Mouse (Mus musculus) layer of hippocampus, adult 9-10 months (tissue): ENCODE measurements around the gene Zp1.

Experiments
- DNase-seq: peaks from one replicate; pipeline ENCODE4 v3.0.0; 2022; ENCODE audit warnings: low spot score

Gene Zp1

GRCm38 (mm10) chr19:10920532-10920931 lies at the start of gene Zp1:
Gene Zp1 (minus strand): TSS chr19:10920632.
- no peak for DNase-seq

- no peak for DNase-seq
These were observed 48.1 kb upstream of the Zp1 start for GRCm38 (mm10) chr19:10968578-10968977.

GRCm38 (mm10) chr19:10965721-10966120 lies 45.3 kb upstream of the Zp1 start:
- no peak for DNase-seq

GRCm38 (mm10) chr19:10959978-10960346 lies 39.5 kb upstream of the Zp1 start:
- no peak for DNase-seq

- DNase-seq = peak; percentile 63
These were observed 38.9 kb upstream of the Zp1 start for GRCm38 (mm10) chr19:10959085-10959977.

GRCm38 (mm10) chr19:10952021-10952939 lies 31.8 kb upstream of the Zp1 start:
- DNase-seq = no peak

GRCm38 (mm10) chr19:10949558-10949957 lies 29.1 kb upstream of the Zp1 start:
- DNase-seq = no peak

- DNase-seq = peak; percentile 90
These were observed 28.7 kb upstream of the Zp1 start, which contains the start of gene Ccdc86 for GRCm38 (mm10) chr19:10949112-10949511. Gene Ccdc86 (minus strand): TSS chr19:10949266.

GRCm38 (mm10) chr19:10948416-10948815 lies 28.0 kb upstream of the Zp1 start:
- DNase-seq = no peak

- DNase-seq = no peak
These were observed 26.8 kb upstream of the Zp1 start for GRCm38 (mm10) chr19:10947219-10947618.

GRCm38 (mm10) chr19:10946506-10946905 lies 26.1 kb upstream of the Zp1 start:
- DNase-seq = no peak

GRCm38 (mm10) chr19:10943955-10944354 lies 23.5 kb upstream of the Zp1 start:
- DNase-seq = no peak

- no peak for DNase-seq
These were observed 20.5 kb upstream of the Zp1 start for GRCm38 (mm10) chr19:10940801-10941457.

- DNase-seq = no peak
These were observed 19.8 kb upstream of the Zp1 start for GRCm38 (mm10) chr19:10940097-10940800.

- no peak for DNase-seq
These were observed 18.3 kb upstream of the Zp1 start for GRCm38 (mm10) chr19:10938771-10939170.

GRCm38 (mm10) chr19:10937110-10937563 lies 16.7 kb upstream of the Zp1 start, which contains the start of gene Ptgdr2:
Gene Ptgdr2 (plus strand): TSS chr19:10937160.
- DNase-seq = no peak

GRCm38 (mm10) chr19:10936077-10936476 lies 15.6 kb upstream of the Zp1 start:
- no peak for DNase-seq

GRCm38 (mm10) chr19:10935029-10935428 lies 14.6 kb upstream of the Zp1 start:
- no peak for DNase-seq

GRCm38 (mm10) chr19:10930641-10931040 lies 10.2 kb upstream of the Zp1 start:
- no peak for DNase-seq

- DNase-seq = no peak
These were observed 6.2 kb upstream of the Zp1 start for GRCm38 (mm10) chr19:10926666-10927065.

- no peak for DNase-seq
These were observed 5.7 kb upstream of the Zp1 start for GRCm38 (mm10) chr19:10926123-10926621.
